Mouse (Mus musculus) hindbrain, postnatal 0 days (tissue): Measurements from ENCODE around the gene Naip2. TPM values are rescaled to one million over a fixed set of nuclear protein-coding genes. Genes with fewer than 3 reads are reported as not detected.

Experiments
- ATAC-seq: fragments of 200-750 bp; cut with Nextera tagmentation; 2 replicates; pipeline ENCODE4 v1.8.0; 2017; ENCODE audit warnings: mild to moderate bottlenecking, moderate TSS enrichment, moderate library complexity
- DNase-seq: peaks from one replicate; pipeline ENCODE4 v3.0.0-alpha.2; 2015; ENCODE audit warnings: low spot score
- H3K27ac ChIP-seq: fragments of 300-500 bp; sonication (generic); 2 replicates; pipeline ENCODE4 v1.5.1; 2014; ENCODE audit warnings: mild to moderate bottlenecking
- H3K27me3 ChIP-seq: fragments of 300-500 bp; sonication (generic); 2 replicates; pipeline ENCODE4 v1.6.1; 2014; ENCODE audit warnings: low read length, mixed read lengths; ENCODE audit not compliant: insufficient read depth
- H3K36me3 ChIP-seq: fragments of 300-500 bp; sonication (generic); 2 replicates; pipeline ENCODE4 v1.6.1; 2014; ENCODE audit warnings: low read length, mixed read lengths; ENCODE audit not compliant: insufficient read depth
- H3K4me1 ChIP-seq: fragments of 300-500 bp; sonication (generic); 2 replicates; pipeline ENCODE4 v1.6.1; 2014; ENCODE audit warnings: antibody characterized with exemption, low read length, mixed read lengths; ENCODE audit not compliant: insufficient read depth
- H3K4me2 ChIP-seq: fragments of 300-500 bp; sonication (generic); 2 replicates; pipeline ENCODE4 v1.6.1; 2014; ENCODE audit warnings: low read depth, mild to moderate bottlenecking, low read length, moderate library complexity, mixed read lengths
- H3K4me3 ChIP-seq: fragments of 300-500 bp; sonication (generic); 2 replicates; pipeline ENCODE4 v1.5.1; 2014; ENCODE audit warnings: low read length
- H3K9ac ChIP-seq: fragments of 300-500 bp; sonication (generic); replicated peaks from 2 replicates; pipeline ENCODE4 v1.6.1; 2014; ENCODE audit warnings: mild to moderate bottlenecking, low read length, moderate library complexity, mixed read lengths
- H3K9me3 ChIP-seq: fragments of 300-500 bp; sonication (generic); 2 replicates; pipeline ENCODE4 v1.6.1; 2016; ENCODE audit warnings: low read length, mixed read lengths
- CTCF ChIP-seq: IDR thresholded peaks from 2 replicates; pipeline ENCODE4 v1.5.1; 2016; ENCODE audit warnings: antibody characterized with exemption, control low read depth, low read depth
- WGBS: fragments of 180-500 bp; shearing (Covaris S2); extraction: QIAGEN DNeasy Blood & Tissue Kit; methylation state at CpG from one replicate; pipeline ENCODE4 v1.1.7; 2014; 5-methylcytosine and 5-hydroxymethylcytosine counted together
- polyA plus RNA-seq: library from polyadenylated mRNA; unstranded; fragments of >200 nt; fragmentation: Nextera tagmentation; extraction: Ambion mirVana; gene quantifications from 2 replicates; pipeline ENCODE4 v1.2.1, GENCODE M21; 2015
- total RNA-seq: library from RNA; depleted of rRNA; stranded (reverse); fragments of >200 nt; gene quantifications from 2 replicates; pipeline ENCODE4 v1.2.3, GENCODE M21; 2014

Naip2 gene
- total and polyA plus RNA-seq, 2 experiments from 2014 or later: 0.11 to 0.37 TPM

DNA sequence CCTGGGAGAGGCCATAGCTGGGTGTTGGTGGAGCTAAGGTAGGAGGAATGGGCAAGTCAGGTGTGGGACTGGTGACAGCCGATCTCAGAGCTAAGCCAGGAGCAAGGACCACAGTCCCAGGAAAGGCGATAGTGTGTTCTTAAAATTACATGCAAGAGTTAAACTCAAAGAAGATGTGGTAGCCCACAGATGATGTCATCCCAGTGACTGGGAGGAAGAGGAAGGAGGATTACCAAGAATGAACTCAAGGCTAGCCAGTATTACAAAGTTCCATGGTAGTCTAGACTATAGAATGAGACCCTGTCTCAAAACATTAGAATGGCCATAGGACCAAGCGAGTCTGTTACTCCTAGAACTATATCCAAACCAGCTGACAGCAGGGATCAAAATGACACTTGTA lies 45.3 kb downstream of the Naip2 start:
- H3K27me3 ChIP-seq: no peaks in the 10 kb centered on the region
- no peak for DNase-seq
- H3K4me1 ChIP-seq: no peaks in the 10 kb centered on the region
- no peak for TF ChIP-seq CTCF
- H3K4me3 ChIP-seq: no peak overlapping the region
- H3K4me2 ChIP-seq: no peak overlapping the region
- no peak for ATAC-seq
- no peak overlapping the region for H3K9ac ChIP-seq
- 96% methylated on average over 3 of the region's 3 CpGs for WGBS
- H3K27ac ChIP-seq: no peak overlapping the region
- no peaks in the 10 kb centered on the region for H3K36me3 ChIP-seq
- no peaks in the 10 kb centered on the region for H3K9me3 ChIP-seq

DNA sequence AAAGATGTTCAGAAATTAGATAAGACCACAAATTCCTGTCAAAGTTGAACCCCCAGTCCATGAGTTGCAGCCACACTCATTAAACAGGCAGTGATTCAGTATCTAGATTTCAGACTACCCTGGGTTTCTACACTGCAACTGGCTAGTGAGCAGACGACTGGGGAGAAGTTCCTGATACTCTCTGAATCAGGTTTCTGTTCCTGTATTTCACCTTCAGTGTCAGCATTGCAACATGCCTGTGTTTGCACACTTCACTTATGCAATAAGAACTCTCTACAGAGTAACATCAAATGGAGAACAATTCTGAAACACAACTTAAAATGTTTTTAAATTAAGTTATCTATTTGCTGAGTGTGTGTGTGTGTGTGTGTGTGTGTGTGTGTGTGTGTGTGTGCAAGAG lies 49.2 kb downstream of the Naip2 start:
- Histone ChIP-seq H3K9me3 (no peaks in the 10 kb centered on the region), H3K4me3 (no peak overlapping the region), H3K36me3 (no peaks in the 10 kb centered on the region), H3K27ac (no peak overlapping the region), H3K9ac (no peak overlapping the region), H3K4me2 (no peak overlapping the region), H3K4me1 (no peaks in the 10 kb centered on the region), H3K27me3 (no peaks in the 10 kb centered on the region)
- WGBS: 72% methylated on average over 1 of the region's 1 CpGs
- DNase-seq (no peak), ATAC-seq (no peak)
- TF ChIP-seq CTCF: no peak

GRCm38 (mm10) chr13:100141646-100142314 lies 60.1 kb downstream of the Naip2 start:
- no peak for DNase-seq
- no peak for TF ChIP-seq CTCF
- no peaks in the 10 kb centered on the region for H3K4me1 ChIP-seq
- no peak overlapping the region for H3K9ac ChIP-seq
- no peak overlapping the region for H3K4me2 ChIP-seq
- no peak overlapping the region for H3K27ac ChIP-seq
- H3K36me3 ChIP-seq: peaks cover 21% of the 10 kb centered on the region
- WGBS: 83% methylated on average over 8 of the region's 8 CpGs
- no peaks in the 10 kb centered on the region for H3K27me3 ChIP-seq
- no peak for ATAC-seq
- H3K4me3 ChIP-seq: no peak overlapping the region
- no peaks in the 10 kb centered on the region for H3K9me3 ChIP-seq

DNA sequence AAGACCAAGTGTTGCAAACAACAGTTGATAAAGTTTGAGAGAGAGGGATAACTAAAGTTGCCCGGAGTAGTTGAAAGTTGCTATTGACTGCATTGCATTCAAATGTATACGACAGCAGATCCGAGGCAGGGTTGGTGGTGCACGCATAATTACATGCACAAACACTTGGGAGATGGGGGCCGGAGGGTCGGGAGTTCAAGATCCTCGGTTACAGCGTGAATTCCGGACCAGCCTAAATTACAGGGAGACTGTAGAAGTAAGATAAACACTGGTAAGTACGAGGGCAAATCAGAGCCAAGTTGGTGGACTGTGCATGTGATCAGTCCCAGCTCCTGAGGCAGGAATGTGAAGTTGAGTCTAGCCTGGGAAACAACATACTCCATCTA lies 76.6 kb downstream of the Naip2 start:
- Histone ChIP-seq H3K9ac (peak overlapping the region; percentile 76), H3K36me3 (peaks cover 25% of the 10 kb centered on the region; the same call in 1 of the 2 replicates), H3K9me3 (no peaks in the 10 kb centered on the region), H3K27me3 (no peaks in the 10 kb centered on the region), H3K4me1 (0 out of 2 replicates have a peak, but pooled peaks cover 13% of the 10 kb centered on the region), H3K4me2 (peak overlapping the region; percentile 88), H3K27ac (peak overlapping the region; percentile 68; the same call in 1 of the 2 replicates), H3K4me3 (peak overlapping the region; percentile 92)
- 7% methylated on average over 10 of the region's 10 CpGs for WGBS
- no peak for TF ChIP-seq CTCF
- no peak for DNase-seq
- ATAC-seq: 0 out of 2 replicates have a peak, but pooled peaks have one; percentile 13

DNA sequence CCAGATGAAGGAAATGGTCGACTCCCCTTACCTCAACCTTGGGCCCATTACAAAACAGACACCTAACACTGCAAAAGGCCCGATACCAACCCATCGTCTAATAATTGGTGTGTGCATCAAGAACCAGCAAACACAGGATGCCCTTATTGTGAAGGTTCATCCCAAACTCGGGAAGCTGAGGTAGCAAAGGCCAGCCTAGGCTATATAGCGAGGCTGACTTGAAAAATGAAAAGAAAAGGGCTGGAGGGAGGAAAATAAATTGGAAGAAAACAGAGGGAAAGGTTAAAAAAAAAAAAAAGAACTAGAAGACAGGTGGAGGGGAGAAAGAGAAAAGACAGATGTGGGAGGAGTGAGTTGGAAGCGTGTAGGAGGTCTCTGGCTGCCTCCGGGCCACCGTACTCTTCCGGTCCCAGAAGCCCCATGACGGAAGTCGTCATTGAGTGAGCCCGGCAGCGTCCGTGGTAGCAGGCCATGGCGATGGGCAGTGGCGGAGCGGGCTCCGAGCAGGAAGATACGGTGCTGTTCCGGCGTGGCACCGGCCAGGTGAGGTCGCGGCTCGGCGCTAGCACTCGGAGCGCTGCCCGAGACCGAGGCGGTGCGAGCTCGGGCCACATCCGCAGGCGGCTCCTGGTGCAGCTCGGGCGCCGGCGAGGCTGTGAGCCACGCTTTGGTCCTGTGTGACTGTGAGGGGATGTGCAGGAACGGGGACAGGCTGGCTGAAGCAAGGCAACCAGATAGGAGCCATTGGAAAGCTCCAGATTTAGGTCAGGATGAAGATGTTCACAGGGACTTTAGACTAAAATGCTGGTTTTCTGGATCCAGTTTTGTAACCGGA lies 77.3 kb downstream of the Naip2 start, which contains the start of gene Smn1:
Gene Smn1, plus strand, starts transcription at position 430 of the 835 bp plus-strand sequence.
- peak; percentile 95 for DNase-seq
- Histone ChIP-seq H3K27me3 (no peaks in the 10 kb centered on the region), H3K9ac (peak within 1 kb of the TSS; percentile 76), H3K36me3 (peaks cover 25% of the 10 kb centered on the region; the same call in 1 of the 2 replicates), H3K4me1 (0 out of 2 replicates have a peak, but pooled peaks cover 13% of the 10 kb centered on the region), H3K4me2 (peak within 1 kb of the TSS; percentile 88), H3K9me3 (no peaks in the 10 kb centered on the region), H3K27ac (peak within 1 kb of the TSS; percentile 68; the same call in 1 of the 2 replicates), H3K4me3 (peak within 1 kb of the TSS; percentile 92)
- WGBS: 4% methylated on average over 42 of the region's 42 CpGs
- peak; percentile 99 for ATAC-seq
- TF ChIP-seq CTCF: no peak

GRCm38 (mm10) chr13:100123970-100124369 lies 77.9 kb downstream of the Naip2 start:
- H3K4me2 ChIP-seq: peak overlapping the region; percentile 88
- TF ChIP-seq CTCF: no peak

More at GRCm38 (mm10) chr13:100123970-100124369, 77.9 kb downstream of the Naip2 start:
- DNase-seq (no peak), ATAC-seq (peak; percentile 44; the same call in 1 of the 2 replicates)
- Histone ChIP-seq H3K27ac (no peak overlapping the region), H3K4me3 (peak overlapping the region; percentile 92), H3K9ac (peak overlapping the region; percentile 76), H3K27me3 (no peaks in the 10 kb centered on the region), H3K4me1 (0 out of 2 replicates have a peak, but pooled peaks cover 13% of the 10 kb centered on the region), H3K36me3 (peaks cover 21% of the 10 kb centered on the region; the same call in 1 of the 2 replicates), H3K9me3 (no peaks in the 10 kb centered on the region)
- 92% methylated on average over 3 of the region's 3 CpGs for WGBS
